Comparison of ENCODE assay signal across 13 mouse cellular contexts in genomic region chr3:105717856-105718555, GRCm38 (mm10). TPM values are rescaled to one million over a fixed set of nuclear protein-coding genes. Genes with fewer than 3 reads are reported as not detected.
DNase-seq lines count a peak whose midpoint lies in the region; ATAC-seq and TF ChIP-seq lines count a peak whose summit lies in the region.
"Had no signal": no experiment of that assay in that cellular context is flagged by ENCODE, and none has a peak within 500 bp of the region (broad histone marks: within the 10 kb centered on the region; RNA-seq: fewer than 3 reads in every experiment).

No protein-coding gene starts in this region.

- H3K9me3 ChIP-seq in heart, embryonic 11.5 days (replicated peaks; ENCODE audit: control insufficient read depth, low read length): no peaks in the 10 kb centered on the region
- H3K9me3 ChIP-seq in forebrain, embryonic 12.5 days: no peaks in the 10 kb centered on the region
- H3K9me3 ChIP-seq in midbrain, embryonic 11.5 days (ENCODE audit: control insufficient read depth, low read length): no peaks in the 10 kb centered on the region
- H3K9me3 ChIP-seq: heart, embryonic 15.5 days; limb, embryonic 15.5 days; stomach, embryonic 15.5 days had no signal

- peak overlapping the region; percentile 61 for H3K27ac ChIP-seq in heart, adult 2 months
- no peak overlapping the region for H3K27ac ChIP-seq in heart, embryonic 11.5 days (ENCODE audit: low read depth, low read length)
- peak overlapping the region; percentile 25; the same call in 1 of the 2 replicates for H3K27ac ChIP-seq in forebrain, embryonic 12.5 days
- H3K27ac ChIP-seq in midbrain, embryonic 11.5 days (ENCODE audit: low read depth, low read length): no peak overlapping the region
- H3K27ac ChIP-seq in kidney, adult 2 months (ENCODE audit: insufficient read depth, low read depth, low read length): no peak overlapping the region
- H3K27ac ChIP-seq: heart, embryonic 15.5 days; limb, embryonic 15.5 days; stomach, embryonic 15.5 days had no signal

- TF ChIP-seq EP300 in heart, adult 2 months (IDR thresholded peaks at IDR 0.05; ENCODE audit: insufficient read depth, low read depth, low read length): peak; percentile 69

- intact Hi-C loops in heart, adult 2 months (cut with DNase I): no loop called here

- H3K9ac ChIP-seq in heart, adult 2 months (ENCODE audit: low read depth, low read length): no peak overlapping the region
- H3K9ac ChIP-seq in heart, embryonic 11.5 days (ENCODE audit: low read depth, low read length): no peak overlapping the region
- H3K9ac ChIP-seq in forebrain, embryonic 12.5 days: no peak overlapping the region
- H3K9ac ChIP-seq in midbrain, embryonic 11.5 days (ENCODE audit: low read length): no peak overlapping the region
- H3K9ac ChIP-seq: heart, embryonic 15.5 days; limb, embryonic 15.5 days; stomach, embryonic 15.5 days had no signal

- no peak for ATAC-seq in heart, embryonic 11.5 days (replicated peaks; ENCODE audit: insufficient number of reproducible peaks, low FRiP score, low TSS enrichment)
- ATAC-seq in forebrain, embryonic 12.5 days (ENCODE audit: low FRiP score): peak; percentile 73; the same call in 1 of the 2 replicates
- peak; percentile 25; the same call in 1 of the 2 replicates for ATAC-seq in midbrain, embryonic 11.5 days (ENCODE audit: low FRiP score)

- peaks cover 12% of the 10 kb centered on the region for H3K36me3 ChIP-seq in heart, adult 2 months (ENCODE audit: control insufficient read depth, insufficient read depth, low read length)
- no peaks in the 10 kb centered on the region for H3K36me3 ChIP-seq in heart, embryonic 11.5 days (ENCODE audit: control insufficient read depth, insufficient read depth, low read length)
- no peaks in the 10 kb centered on the region for H3K36me3 ChIP-seq in forebrain, embryonic 12.5 days (replicated peaks)
- no peaks in the 10 kb centered on the region for H3K36me3 ChIP-seq in midbrain, embryonic 11.5 days (ENCODE audit: control insufficient read depth, insufficient read depth, low read length)
- no peaks in the 10 kb centered on the region for H3K36me3 ChIP-seq in kidney, adult 2 months (ENCODE audit: control insufficient read depth, insufficient read depth, low read length)
- H3K36me3 ChIP-seq: heart, embryonic 15.5 days; limb, embryonic 15.5 days; stomach, embryonic 15.5 days had no signal

- no peaks in the 10 kb centered on the region for H3K27me3 ChIP-seq in heart, adult 2 months (ENCODE audit: control insufficient read depth, insufficient read depth, low read length)
- H3K27me3 ChIP-seq in heart, embryonic 11.5 days (ENCODE audit: control insufficient read depth, insufficient read depth, low read length): no peaks in the 10 kb centered on the region
- no peaks in the 10 kb centered on the region for H3K27me3 ChIP-seq in forebrain, embryonic 12.5 days
- H3K27me3 ChIP-seq in midbrain, embryonic 11.5 days (ENCODE audit: control insufficient read depth, insufficient read depth, low read length): no peaks in the 10 kb centered on the region
- no peaks in the 10 kb centered on the region for H3K27me3 ChIP-seq in kidney, adult 2 months (replicated peaks; ENCODE audit: control insufficient read depth, insufficient read depth, low read length)
- H3K27me3 ChIP-seq: CH12.LX; heart, embryonic 15.5 days; limb, embryonic 15.5 days; stomach, embryonic 15.5 days had no signal

- no peak for TF ChIP-seq POLR2A in heart, adult 2 months (IDR thresholded peaks at IDR 0.05; ENCODE audit: insufficient read depth, low read depth, low read length)
- TF ChIP-seq POLR2A in kidney, adult 2 months (IDR thresholded peaks at IDR 0.05; ENCODE audit: low read depth, low read length): no peak

- TF ChIP-seq CTCF in heart, adult 2 months (IDR thresholded peaks at IDR 0.05): no peak
- no peak for TF ChIP-seq CTCF in kidney, adult 2 months (conservative IDR thresholded peaks at IDR 0.05; ENCODE audit: insufficient read depth, insufficient read length, low read depth, low read length)

- peaks cover 30% of the 10 kb centered on the region for H3K4me1 ChIP-seq in heart, adult 2 months (ENCODE audit: control insufficient read depth, insufficient read depth, low read length)
- H3K4me1 ChIP-seq in heart, embryonic 11.5 days (ENCODE audit: control insufficient read depth, insufficient read depth, low read length): peaks cover 24% of the 10 kb centered on the region
- H3K4me1 ChIP-seq in forebrain, embryonic 12.5 days: peaks cover 20% of the 10 kb centered on the region
- peaks cover 7% of the 10 kb centered on the region; the same call in 1 of the 2 replicates for H3K4me1 ChIP-seq in midbrain, embryonic 11.5 days (ENCODE audit: control insufficient read depth, insufficient read depth, low read length)
- H3K4me1 ChIP-seq in kidney, adult 2 months (ENCODE audit: control insufficient read depth, insufficient read depth, low read length): no peaks in the 10 kb centered on the region

- no peak overlapping the region for H3K4me3 ChIP-seq in heart, adult 2 months
- no peak overlapping the region for H3K4me3 ChIP-seq in heart, embryonic 11.5 days (ENCODE audit: low read depth, low read length)
- H3K4me3 ChIP-seq in forebrain, embryonic 12.5 days (replicated peaks): no peak overlapping the region
- no peak overlapping the region for H3K4me3 ChIP-seq in midbrain, embryonic 11.5 days (ENCODE audit: low read depth, low read length)
- H3K4me3 ChIP-seq in kidney, adult 2 months (ENCODE audit: insufficient read depth, low read depth, low read length): no peak overlapping the region
- H3K4me3 ChIP-seq: heart, embryonic 15.5 days; limb, embryonic 15.5 days; stomach, embryonic 15.5 days had no signal

- 54% methylated on average over 11 of the region's 11 CpGs for WGBS in heart, adult 2 months
- WGBS in heart, embryonic 11.5 days (ENCODE audit: insufficient replicate concordance): 60% methylated on average over 11 of the region's 11 CpGs
- 57% methylated on average over 11 of the region's 11 CpGs for WGBS in forebrain, embryonic 12.5 days
- WGBS in midbrain, embryonic 11.5 days: 62% methylated on average over 11 of the region's 11 CpGs
- 65% methylated on average over 11 of the region's 11 CpGs for WGBS in kidney, adult 2 months

- H3K4me2 ChIP-seq in heart, embryonic 11.5 days: no peak overlapping the region
- H3K4me2 ChIP-seq in forebrain, embryonic 12.5 days: no peak overlapping the region
- H3K4me2 ChIP-seq in midbrain, embryonic 11.5 days: no peak overlapping the region
- H3K4me2 ChIP-seq: heart, embryonic 15.5 days; limb, embryonic 15.5 days; stomach, embryonic 15.5 days had no signal

- peak; percentile 41 to 68 for DNase-seq in heart, adult 2 months
- DNase-seq in cerebellum, adult 9-11 months: peak; percentile 74
- DNase-seq in midbrain, embryonic 11.5 days (ENCODE audit: low spot score, missing footprints): peak; percentile 80
- DNase-seq in T-cell, adult 2 months (ENCODE audit: low spot score): no peak
- DNase-seq in frontal cortex, postnatal 36 days (ENCODE audit: low spot score in 2 of 2): no peak
- DNase-seq in kidney, adult 2 months: no peak
- DNase-seq: adrenal gland, postnatal 25 days had no signal

- no peaks in the 10 kb centered on the region for H3K79me2 ChIP-seq in heart, adult 2 months (replicated peaks; ENCODE audit: control insufficient read depth, insufficient read depth, low read length)

RNA-seq across cellular contexts. Expression of gene Inka2, which starts 13.6 kb away (rescaled TPM):
- total RNA-seq in heart, adult 2 months (2021): 10 to 100 TPM; 16.1 to 16.2 TPM
- 11.5 and 22.4 TPM in 2 replicates for polyA plus RNA-seq in heart, adult 2 months (2012; rRNA removed)
- polyA plus RNA-seq in heart, embryonic 11.5 days (2014; fragmentation: Nextera tagmentation; extraction: Ambion mirVana): 1.7 and 1.8 TPM in 2 replicates
- 3.6 and 4.1 TPM in 2 replicates for polyA plus RNA-seq in forebrain, embryonic 12.5 days (2016; fragmentation: Nextera tagmentation; extraction: Ambion mirVana)
- polyA plus RNA-seq in midbrain, embryonic 11.5 days (2014; fragmentation: Nextera tagmentation; extraction: Ambion mirVana): 0.34 and 0.56 TPM in 2 replicates
- 0.61 and 0.64 TPM in 2 replicates for polyA plus RNA-seq in kidney, adult 2 months (2012; rRNA removed)

RNA-seq across cellular contexts. Expression of gene Ddx20, which starts 30.6 kb away (rescaled TPM):
- total RNA-seq in heart, adult 2 months (2021): 10 to 100 TPM in 1 of 2 experiments, 1 to 10 TPM in 1; 9.2 to 12.3 TPM
- 4.1 and 6.5 TPM in 2 replicates for polyA plus RNA-seq in heart, adult 2 months (2012; rRNA removed)
- 23.6 and 28.0 TPM in 2 replicates for polyA plus RNA-seq in heart, embryonic 11.5 days (2014; fragmentation: Nextera tagmentation; extraction: Ambion mirVana)
- 43.4 and 44.3 TPM in 2 replicates for polyA plus RNA-seq in forebrain, embryonic 12.5 days (2016; fragmentation: Nextera tagmentation; extraction: Ambion mirVana)
- 46.3 and 52.7 TPM in 2 replicates for polyA plus RNA-seq in midbrain, embryonic 11.5 days (2014; fragmentation: Nextera tagmentation; extraction: Ambion mirVana)
- polyA plus RNA-seq in kidney, adult 2 months (2012; rRNA removed): 6.5 and 9.1 TPM in 2 replicates

Comparison
In these comparisons a context has a peak if more than half of its experiments do, and no peak if none do; other contexts are left out.
1. H3K27ac ChIP-seq: peak in heart, adult 2 months (single experiment) and forebrain, embryonic 12.5 days (single experiment); none in heart, embryonic 11.5 days (single experiment), midbrain, embryonic 11.5 days (single experiment) and kidney, adult 2 months (single experiment).
2. DNase-seq: peak in heart, adult 2 months (2 of 2), cerebellum, adult 9-11 months (single experiment) and midbrain, embryonic 11.5 days (single experiment); none in T-cell, adult 2 months (single experiment), frontal cortex, postnatal 36 days (0 of 2) and kidney, adult 2 months (single experiment).